Mouse (Mus musculus) CD4-positive naive resting alpha-beta T cell, adult 57 days (primary cell): ENCODE results near the gene Psg29. TPM values are rescaled to one million over a fixed set of nuclear protein-coding genes. Genes with fewer than 3 reads are reported as not detected.

Experiments
- total RNA-seq: library from RNA; stranded (reverse); gene quantifications from one replicate; pipeline ENCODE4 v1.2.4, GENCODE M21; 2023

The Psg29 gene
- total RNA-seq, result not detected

DNA sequence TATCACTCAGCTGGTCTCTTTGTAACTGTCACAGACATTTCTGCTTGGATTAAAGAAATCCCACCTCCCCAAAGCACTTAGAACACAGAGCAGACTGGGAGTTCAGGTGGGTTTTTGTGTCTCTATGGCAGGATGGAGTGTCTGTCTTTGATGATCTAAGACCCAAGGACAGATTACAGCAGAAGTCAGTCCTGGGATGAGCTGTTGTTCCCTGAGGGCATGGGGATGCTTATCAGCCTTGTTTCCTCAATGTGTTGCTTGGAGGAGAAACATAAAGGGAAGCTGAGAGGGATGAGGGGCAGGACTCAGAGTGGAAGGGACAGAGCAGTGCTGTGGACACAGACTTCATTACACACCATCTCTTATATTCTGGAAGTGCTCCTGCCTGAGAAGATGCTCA lies at the start of gene Psg29:
Gene Psg29, plus strand, starts transcription at position 301 of the 400 bp plus-strand sequence.

Other genes with a start within 250 kb of the Psg29 start
- gene Pnmal1, start 243.8 kb upstream of the Psg29 start, total RNA-seq, result not detected
- gene Gm42372, start 220.4 kb upstream of the Psg29 start, total RNA-seq, result 3.0 TPM
- 0.12 TPM for gene Ccdc8, start 210.8 kb upstream of the Psg29 start, total RNA-seq
- 99.8 TPM for gene Ppp5c, start 175.6 kb upstream of the Psg29 start, total RNA-seq
- 1.2 TPM for gene Hif3a, start 141.1 kb upstream of the Psg29 start, total RNA-seq
- gene Psg16, start 129.4 kb upstream of the Psg29 start, total RNA-seq, result 0.24 TPM
- gene Ceacam3, start 53.2 kb upstream of the Psg29 start, total RNA-seq, result not detected